Mouse (Mus musculus) heart, postnatal 10 days (tissue): ENCODE results near the gene Mogat2. TPM values are rescaled to one million over a fixed set of nuclear protein-coding genes. Genes with fewer than 3 reads are reported as not detected.

ENCODE experiments used
- DNase-seq, 2 experiments: peaks; one replicate each; pipeline ENCODE4 v3.0.0; 2021
- intact Hi-C: fragments of 180-260 bp; cut with DNase I; formaldehyde crosslinking; loops from one replicate; pipeline ENCODE4 v1.15.1; 2025
- total RNA-seq, 2 experiments: library from RNA; stranded (reverse); gene quantifications; 2 replicates each; pipeline ENCODE4 v1.2.3; 2021

The Mogat2 gene
- total RNA-seq, 2 experiments from 2014 or later: not detected

DNA sequence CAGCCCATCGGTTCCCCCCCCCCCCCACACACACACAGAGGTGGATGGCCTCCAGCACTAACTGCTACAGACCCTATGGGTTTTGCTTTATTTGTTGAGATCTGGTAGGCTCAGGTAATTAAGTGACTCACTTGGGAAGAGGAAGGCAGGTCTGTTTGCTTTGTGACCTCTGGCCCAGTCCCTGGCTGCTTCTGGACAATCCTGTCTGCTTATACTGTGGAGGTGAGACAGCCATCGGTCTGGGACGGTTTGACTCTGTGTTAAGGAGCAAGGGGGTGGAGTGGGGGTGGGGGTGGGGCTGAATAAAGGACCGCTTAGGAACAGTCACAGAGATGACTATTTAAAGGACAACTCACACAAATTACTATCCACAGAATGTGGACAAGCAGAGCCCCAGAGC is 38.1 kb downstream of the Mogat2 start:
- no peak for DNase-seq
- intact Hi-C loops: loop anchor here (5.0 kb wide), 1 partner anchor 38 kb away; no protein-coding TSS in a partner anchor

DNA sequence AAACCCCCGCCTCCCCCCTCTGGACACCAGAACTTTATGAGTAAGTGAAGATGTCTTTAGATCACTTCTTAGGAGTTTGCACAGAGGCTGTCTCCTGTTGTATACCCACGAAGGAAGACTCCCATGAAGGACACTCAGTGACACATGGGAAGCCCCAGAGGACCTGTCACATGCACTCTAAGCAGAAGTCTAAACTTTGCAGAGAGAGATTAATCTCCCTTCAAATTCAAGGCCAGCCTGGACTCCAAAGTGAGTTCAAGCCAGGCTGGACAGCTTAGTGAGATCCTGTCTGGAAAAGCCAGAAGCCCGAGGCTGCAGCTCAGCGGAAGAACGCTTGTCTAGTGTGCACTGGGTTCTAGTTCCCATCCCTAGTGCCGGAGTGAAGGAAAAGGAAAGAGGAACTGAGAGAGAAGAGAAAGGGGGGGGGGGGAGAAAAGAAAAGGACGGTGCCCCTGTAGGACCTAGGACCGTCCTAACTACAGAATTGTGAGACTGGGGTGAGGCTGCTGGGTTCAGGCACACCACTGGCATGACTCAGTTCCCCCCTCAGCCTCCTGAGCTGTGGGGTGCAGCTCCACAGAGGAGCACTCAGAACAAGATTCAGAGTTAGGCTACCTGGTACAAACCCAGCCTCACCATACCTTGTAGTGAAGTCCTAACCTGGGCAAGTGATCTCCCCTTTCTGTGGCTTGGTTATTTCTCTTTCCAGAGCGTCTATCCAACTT is 38.8 kb downstream of the Mogat2 start:
- intact Hi-C loops: loop anchor here (5.0 kb wide), 1 partner anchor 37 kb away; no protein-coding TSS in a partner anchor
- no peak for DNase-seq

DNA sequence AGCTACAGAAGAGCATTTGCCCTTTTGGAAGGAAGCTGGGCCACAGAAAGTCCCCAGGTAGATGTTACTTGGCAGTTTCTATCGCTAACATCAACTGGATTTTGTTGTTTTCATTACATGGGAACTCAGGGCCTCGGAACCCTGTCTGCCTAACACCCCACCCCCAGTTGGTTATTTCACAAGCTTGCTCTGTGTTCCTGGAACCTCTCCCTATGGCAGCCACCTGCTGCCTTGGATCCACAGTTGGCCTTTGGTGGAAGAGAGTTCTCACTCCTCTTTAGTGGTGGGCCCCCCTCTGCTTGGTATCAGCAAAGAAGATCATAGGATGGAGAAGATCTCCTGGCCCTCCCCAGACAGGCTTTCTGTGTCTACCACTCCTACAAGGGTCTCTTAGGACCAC is 39.6 kb downstream of the Mogat2 start:
- DNase-seq: no peak
- intact Hi-C loops: no loop called here

DNA sequence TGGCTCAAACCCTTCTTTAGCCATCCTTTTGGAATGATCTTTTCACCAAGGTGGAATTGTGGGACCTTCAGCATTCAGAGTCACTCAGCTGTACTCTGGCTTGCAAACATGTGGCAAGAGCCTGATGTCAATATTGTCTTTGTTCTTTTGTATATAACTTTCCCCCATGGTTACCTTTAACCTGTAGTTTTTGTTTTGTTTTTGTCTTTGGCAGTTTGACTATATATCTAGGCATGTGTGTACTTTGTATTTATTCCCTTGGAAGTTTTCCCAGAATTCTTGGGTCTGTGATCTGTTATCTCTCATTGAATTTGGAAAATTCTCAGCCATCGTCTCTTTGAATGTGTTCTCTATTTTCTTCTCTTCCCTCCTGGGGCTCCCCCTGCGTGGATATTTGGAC is 43.9 kb downstream of the Mogat2 start:
- intact Hi-C loops: no loop called here
- no peak for DNase-seq

DNA sequence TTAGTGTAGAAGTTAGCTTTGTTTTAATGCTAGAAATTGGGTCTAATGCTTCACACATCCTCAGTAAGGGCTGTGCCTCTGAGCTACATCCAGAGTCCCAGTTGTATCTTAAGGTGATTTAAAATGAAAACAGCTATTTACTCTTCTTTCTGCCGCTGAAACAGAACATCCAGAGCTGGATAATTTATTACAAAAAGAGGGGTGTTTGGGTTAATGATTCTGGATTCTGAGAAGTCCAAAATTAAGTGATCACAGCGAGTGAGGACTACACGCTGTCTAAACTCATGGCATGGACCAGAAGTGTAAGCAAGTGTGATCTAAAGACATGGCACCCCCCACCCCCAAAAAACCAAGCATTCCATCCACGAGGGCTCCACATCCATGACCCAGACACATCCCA is 44.5 kb downstream of the Mogat2 start:
- DNase-seq: no peak
- intact Hi-C loops: no loop called here

DNA sequence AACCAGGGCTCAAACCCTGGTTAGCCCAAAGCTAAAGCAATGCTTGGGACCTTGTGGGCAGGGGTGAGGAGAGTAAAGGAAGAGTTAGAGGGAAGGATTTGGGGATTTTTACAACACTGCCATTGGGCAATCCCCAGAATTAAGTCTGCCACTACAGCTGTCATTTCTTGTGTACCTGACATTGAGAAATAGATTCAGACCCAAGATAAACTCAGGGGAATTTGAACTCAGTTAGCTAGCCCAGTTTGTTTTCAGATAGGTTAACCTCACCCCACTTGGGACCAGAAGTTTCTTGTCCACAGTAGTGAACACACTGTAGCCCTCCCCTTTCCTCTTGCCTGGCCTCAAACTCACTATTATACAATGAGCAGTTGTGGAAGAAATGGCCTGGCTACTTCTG is 47.0 kb downstream of the Mogat2 start:
- no peak for DNase-seq
- intact Hi-C loops: no loop called here

DNA sequence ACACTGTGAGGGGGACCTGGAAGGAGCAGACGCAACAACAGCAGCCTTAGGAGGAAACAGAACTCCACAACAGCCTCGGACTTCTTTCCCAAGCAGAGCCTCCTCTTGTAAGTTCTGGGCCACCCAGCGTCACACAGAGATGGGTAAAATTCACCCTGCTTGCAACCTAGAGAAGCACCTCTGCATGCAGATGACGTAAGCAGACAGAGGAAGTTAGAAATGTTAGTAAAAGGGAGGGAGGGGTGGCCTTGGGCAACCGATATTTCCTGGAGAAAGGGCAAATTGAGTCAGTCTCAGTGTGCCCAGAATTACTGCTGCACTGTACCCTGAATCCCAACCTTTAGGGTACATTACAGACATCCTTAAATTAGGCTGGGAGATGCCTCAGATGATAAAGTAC is 48.5 kb downstream of the Mogat2 start:
- intact Hi-C loops: no loop called here
- DNase-seq: no peak

DNA sequence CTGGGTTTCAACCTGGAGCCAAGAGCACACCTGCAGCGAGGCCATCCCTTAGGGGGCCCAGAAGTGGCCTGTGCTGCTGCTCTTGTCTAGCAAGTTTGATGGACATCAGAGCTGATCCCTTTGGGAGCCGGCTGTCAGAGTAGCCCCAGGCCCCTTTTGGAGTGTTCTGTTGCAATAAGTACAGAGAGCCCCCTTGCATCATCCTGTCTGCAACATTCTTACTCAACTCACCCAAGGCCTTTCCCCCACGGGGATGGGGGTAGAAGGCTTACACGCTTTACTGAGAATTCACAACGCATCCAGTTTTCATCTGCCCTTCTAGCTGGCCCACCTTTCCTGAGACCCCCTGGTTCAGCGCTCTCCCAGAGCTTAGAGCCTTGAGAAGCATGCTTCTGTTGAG is 49.8 kb downstream of the Mogat2 start:
- intact Hi-C loops: no loop called here
- no peak for DNase-seq

DNA sequence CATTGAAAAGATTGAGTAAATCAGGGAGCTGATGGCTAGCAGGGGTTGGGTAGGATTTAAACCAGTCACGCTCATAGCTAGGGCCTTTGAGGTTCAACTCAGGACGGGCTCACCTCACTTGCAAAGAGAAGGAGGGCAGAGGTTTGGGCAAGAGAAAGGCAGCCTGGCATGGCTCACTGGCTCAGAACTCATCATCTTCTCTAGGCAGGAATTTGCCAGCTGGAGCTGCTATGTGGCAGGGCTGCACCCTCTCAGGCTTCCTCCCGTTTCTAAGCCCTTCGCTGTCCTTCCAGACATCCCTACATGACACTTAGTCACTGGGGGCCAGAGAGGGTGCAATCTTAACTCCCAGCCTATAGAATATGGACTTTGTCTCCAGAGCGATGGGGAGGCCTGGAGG is 51.0 kb downstream of the Mogat2 start:
- DNase-seq: peak in 1 of 2 experiments; percentile 46
- intact Hi-C loops: no loop called here

DNA sequence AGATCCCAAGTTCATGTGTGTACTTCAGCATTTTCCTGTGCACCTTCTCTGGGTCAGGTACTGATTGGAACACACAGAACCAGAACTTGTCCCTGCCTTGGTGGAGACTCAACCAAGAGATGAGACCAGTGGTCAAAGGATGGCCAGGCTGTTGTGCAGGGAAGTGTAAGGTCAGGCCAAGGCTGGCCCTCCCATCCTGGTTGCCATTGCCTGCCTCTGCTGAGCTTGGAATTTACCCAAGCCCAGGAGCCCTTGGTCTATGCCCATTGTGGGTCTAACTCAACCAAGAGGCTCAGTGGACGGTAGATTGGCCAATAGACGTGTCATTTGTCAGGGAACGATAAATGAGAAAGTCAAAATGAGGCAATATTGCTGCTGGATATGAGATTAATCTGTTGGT is 53.0 kb downstream of the Mogat2 start:
- intact Hi-C loops: no loop called here
- no peak for DNase-seq

DNA sequence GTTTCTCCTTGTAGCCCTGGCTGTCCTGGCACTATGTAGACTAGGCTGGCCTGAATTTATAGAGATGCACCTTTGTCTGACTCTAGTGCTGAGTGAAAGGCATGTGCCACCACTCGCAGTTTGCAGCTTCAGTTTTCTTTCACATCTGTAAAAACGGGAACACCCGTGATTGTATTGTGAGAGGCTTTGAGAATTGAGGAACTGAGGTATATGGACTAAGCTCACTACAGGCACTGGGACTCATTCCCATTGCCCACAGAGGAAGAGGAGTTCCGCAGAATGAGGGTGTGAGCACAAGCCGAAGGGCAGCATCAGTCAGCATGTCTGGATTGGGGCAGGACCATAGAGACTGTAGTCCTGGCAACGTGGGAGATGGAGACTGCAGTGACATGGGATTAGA is 54.7 kb downstream of the Mogat2 start:
- no peak for DNase-seq
- intact Hi-C loops: loop anchor here (2.0 to 5.0 kb wide), 2 partner anchors 31 to 44 kb away; no protein-coding TSS in a partner anchor

DNA sequence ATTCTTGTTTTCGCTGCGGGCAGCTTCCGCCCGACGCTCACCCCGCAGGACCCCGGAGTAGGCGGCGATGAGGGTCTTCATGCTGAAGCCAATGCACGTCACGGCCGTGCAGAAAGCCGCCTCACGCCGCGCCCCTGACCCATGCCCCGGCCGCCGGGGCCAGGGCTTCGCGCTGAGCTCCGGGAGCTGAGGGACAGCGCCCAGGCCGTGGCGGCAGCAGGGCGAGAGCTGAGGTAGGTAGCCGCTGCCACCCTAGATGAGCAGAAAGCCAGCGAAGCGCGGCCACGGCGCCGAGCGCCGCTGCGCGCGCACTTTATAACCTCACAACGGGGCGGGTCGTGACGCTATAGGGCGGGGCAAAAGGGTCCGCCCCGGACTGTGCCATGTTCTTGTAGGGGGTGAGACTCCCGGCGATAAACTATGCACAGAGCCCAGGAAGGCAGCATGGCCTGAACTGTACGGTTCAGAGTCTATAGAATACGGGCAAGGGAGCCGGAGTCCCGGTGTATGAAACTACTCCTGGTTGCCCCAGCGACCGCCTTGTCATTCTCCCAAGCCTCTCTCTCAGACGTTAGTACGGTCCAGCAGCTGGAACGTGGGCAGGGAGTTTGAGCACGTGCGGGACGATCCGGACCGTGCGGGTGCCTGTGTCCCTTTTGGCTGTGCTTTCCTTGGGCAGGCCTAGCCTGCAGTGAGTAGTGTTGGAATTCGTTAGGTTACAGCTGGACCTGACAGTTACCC is 55.8 kb downstream of the Mogat2 start, which contains the start of gene Dgat2:
Dgat2 (minus strand) TSS at position 288 of the 741 bp plus-strand sequence.
- DNase-seq: peak; percentile 93 to 95
- intact Hi-C loops: loop anchor here (2.0 to 5.0 kb wide), 2 partner anchors 30 to 45 kb away; no protein-coding TSS in a partner anchor

DNA sequence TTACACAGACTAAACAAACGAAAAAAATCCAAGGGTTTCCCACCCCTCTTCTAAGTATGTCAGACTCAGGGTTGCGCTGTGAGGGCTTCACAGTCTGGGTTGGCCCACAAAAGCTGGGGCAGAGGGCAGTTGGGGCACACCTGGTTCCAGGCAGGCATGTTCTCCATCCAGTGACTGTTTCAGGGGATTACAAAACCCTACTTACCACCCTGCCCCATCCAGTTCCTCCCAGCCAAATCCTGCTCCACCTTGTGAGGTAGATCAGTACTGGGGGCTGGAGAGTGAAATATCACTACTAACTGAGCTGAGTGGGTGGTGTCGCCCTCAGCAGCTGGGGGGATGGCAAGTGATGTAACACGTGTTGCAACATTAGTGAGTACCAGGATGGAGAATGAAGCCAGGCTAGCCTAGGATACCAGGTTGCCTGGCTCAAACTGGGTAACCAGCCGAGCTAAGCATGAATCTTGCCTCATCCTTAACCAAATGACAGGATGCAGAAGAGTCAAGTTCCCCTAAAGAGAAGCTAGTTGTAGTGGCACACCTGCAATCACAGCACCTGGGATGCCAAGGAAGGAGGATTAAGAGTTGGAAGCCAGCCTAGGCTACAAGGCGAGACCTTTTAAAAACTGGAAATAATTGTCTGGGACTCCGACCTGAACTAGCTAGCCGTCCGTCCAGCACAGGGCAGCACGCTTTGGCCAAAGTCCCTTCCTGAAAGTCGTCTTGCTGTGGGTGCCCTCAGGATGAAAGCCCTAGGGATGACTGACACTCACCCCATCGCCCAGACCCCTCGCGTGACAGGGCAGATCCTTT is 56.6 kb downstream of the Mogat2 start:
- intact Hi-C loops: loop anchor here (2.0 to 5.0 kb wide), 2 partner anchors 29 to 45 kb away; no protein-coding TSS in a partner anchor
- DNase-seq: peak in 1 of 2 experiments; percentile 31

DNA sequence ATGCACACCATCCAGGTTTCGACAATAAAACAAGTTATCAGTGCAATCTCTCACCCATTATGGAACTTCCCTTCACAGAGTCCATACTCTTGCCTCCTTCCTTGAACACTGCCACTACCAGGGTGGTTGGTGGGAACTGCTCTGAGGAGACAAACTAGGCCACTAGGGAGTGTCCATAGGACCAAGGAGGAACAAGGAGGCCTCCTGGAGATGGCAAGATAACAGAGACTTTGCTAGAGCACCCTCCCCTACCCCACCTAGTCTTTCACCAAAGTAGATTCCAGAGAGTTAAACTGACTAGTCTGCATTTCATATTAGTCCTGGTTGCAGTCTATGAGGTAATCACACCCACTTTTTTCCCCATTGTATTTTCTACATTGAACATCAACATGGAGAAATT is 58.3 kb downstream of the Mogat2 start:
- intact Hi-C loops: loop anchor here (5.0 kb wide), 1 partner anchor 47 kb away; no protein-coding TSS in a partner anchor
- DNase-seq: no peak

DNA sequence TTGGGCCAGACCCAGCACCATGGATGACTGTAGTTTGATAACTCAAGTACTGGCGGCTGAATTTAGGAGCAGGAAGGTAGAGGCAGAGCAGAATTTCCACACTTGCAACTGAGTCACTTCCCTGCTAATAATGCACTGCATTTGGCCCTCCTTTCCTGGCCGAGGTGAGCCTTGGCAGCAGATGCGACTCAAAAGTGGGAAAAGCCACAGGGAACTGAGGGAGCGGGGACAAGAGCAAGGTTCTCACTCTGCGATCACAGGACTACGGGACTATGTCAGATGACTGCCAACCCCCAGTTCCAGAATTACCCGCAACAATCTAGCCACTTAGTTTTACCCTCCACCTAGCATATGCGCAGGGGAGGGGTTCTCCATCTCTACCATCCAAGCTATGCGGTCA is 59.1 kb downstream of the Mogat2 start:
- intact Hi-C loops: no loop called here
- DNase-seq: no peak

DNA sequence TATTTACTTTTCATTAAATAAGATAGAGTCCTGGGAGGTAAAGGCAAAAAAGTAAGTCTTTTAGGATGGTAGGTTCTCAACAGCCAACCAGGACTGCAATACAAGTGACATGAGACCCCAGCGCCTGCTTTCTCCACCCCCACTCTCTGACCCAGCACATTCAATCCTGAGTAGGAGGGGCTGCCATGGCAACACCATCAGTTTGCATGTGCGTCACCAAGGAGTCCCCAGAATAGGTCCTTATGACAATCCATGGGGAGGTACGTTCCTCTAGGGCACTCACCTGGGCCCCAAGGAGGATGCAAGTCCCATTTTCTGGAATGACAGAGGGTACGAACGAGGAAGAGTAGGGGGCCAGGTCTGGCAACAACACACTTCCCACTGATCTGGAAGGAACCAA is 61.0 kb downstream of the Mogat2 start:
- intact Hi-C loops: no loop called here
- no peak for DNase-seq

DNA sequence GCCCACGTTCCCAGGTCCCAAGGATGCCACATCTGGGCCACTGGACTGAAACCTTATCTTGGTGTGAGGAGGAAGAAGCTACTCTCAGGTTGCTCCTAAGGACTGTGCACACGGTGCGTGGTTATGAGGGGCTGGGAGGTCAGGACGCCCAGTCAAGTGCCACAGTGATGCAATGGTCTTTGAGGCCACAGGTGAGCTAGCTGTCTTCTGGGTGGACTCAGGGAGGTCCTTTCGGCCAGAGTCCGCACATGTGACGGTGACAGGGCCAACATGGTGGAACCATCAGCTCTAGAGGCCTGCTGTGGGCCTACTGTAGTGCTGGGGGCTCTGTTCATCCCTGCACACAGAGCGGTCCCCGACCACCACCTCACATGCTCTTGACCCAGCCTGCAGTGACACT is 62.8 kb downstream of the Mogat2 start:
- intact Hi-C loops: no loop called here
- DNase-seq: no peak

DNA sequence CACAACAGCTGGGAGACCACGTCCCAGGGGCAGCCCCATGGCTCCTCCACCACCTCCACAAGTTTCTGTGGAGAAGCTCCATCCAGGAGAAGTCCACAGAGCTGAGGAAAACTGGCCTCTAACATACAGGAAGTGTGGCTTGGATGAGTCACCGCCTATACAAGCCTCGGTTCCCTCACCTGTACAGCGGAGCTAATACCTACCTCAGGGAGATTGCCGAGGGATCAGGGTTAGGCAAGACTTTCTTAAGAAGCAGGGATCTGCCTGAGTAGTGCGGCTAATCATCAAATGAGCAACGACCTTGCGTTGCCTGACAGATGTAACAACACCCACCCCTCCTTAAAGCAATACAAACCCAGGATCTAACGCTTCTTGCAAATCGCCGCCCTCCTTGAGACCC is 63.3 kb downstream of the Mogat2 start:
- DNase-seq: no peak
- intact Hi-C loops: no loop called here

DNA sequence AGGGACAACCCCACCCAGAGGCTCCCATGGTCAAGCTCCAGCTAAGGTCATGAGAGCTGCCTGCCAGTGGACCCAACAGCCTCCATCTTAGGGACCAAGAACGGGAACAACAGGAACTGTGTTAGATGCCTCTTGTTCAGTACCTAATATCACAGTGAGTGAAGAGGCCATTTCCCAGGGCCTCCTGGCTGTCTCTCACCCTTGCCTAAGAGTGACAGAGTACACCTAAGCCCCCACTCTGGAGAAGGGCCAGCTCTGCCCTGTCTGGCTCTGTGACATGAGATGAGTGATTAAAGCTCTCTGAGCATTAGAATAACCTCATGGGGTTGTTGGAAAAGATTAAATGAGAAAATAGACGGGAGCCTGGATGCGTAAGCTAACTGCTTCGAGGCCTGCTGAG is 64.4 kb downstream of the Mogat2 start:
- intact Hi-C loops: no loop called here
- DNase-seq: no peak

DNA sequence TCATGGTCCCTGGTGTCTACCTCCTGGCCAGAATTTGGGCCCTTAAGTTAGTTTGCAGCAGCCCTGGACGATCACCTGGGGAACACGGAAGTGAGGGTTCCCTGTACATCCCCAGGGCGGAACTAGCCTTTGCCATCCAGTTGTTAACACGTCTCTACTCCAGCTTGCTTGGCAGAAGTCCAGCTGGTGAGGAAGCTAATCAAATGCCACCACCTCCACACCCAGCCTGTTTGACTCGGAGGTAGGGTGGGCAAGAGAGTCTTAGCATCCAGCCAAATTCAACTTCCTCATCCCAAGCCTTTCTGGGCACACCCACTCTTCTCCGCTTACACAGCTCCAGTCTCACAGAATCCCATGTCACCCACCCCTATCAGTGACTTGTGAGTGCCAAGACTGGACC is 65.5 kb downstream of the Mogat2 start:
- DNase-seq: peak; percentile 66 to 69
- intact Hi-C loops: no loop called here
